In genomic region chr2:127204932-127205331, GRCm38 (mm10) we compare ENCODE assay signal across 7 mouse cellular contexts. TPM values are rescaled to one million over a fixed set of nuclear protein-coding genes. Genes with fewer than 3 reads are reported as not detected.
A peak's percentile ranks its signal among the peaks of the same experiment; 100 is the strongest.
DNase-seq lines count a peak whose midpoint lies in the region; ATAC-seq and TF ChIP-seq lines count a peak whose summit lies in the region.

No protein-coding gene starts in this region.

- no peak overlapping the region for H3K4me3 ChIP-seq in midbrain, embryonic 14.5 days (replicated peaks; ENCODE audit: low read depth, low read length)
- no peak overlapping the region for H3K4me3 ChIP-seq in midbrain, embryonic 13.5 days (replicated peaks)
- no peak overlapping the region for H3K4me3 ChIP-seq in liver, postnatal 0 days (ENCODE audit: low read depth, low read length)

- H3K9me3 ChIP-seq in midbrain, embryonic 14.5 days (ENCODE audit: control insufficient read depth, low read length) = no peaks in the 10 kb centered on the region
- no peaks in the 10 kb centered on the region for H3K9me3 ChIP-seq in midbrain, embryonic 13.5 days
- H3K9me3 ChIP-seq in liver, postnatal 0 days (ENCODE audit: low read length) = no peaks in the 10 kb centered on the region

- H3K27me3 ChIP-seq in midbrain, embryonic 14.5 days (ENCODE audit: control insufficient read depth, insufficient read depth, low read length) = no peaks in the 10 kb centered on the region
- H3K27me3 ChIP-seq in midbrain, embryonic 13.5 days = no peaks in the 10 kb centered on the region
- no peaks in the 10 kb centered on the region for H3K27me3 ChIP-seq in liver, postnatal 0 days (ENCODE audit: insufficient read depth, low read length)

- H3K4me1 ChIP-seq in midbrain, embryonic 14.5 days (ENCODE audit: control insufficient read depth, insufficient read depth, low read length) = peaks cover 9% of the 10 kb centered on the region
- H3K4me1 ChIP-seq in midbrain, embryonic 13.5 days (replicated peaks) = peaks cover 20% of the 10 kb centered on the region
- H3K4me1 ChIP-seq in liver, postnatal 0 days (ENCODE audit: insufficient read depth) = peaks cover 9% of the 10 kb centered on the region

- ATAC-seq in midbrain, embryonic 14.5 days (ENCODE audit: low FRiP score, low TSS enrichment) = no peak
- ATAC-seq in midbrain, embryonic 13.5 days = no peak
- no peak for ATAC-seq in liver, postnatal 0 days

- H3K4me2 ChIP-seq in midbrain, embryonic 14.5 days (ENCODE audit: low read length) = no peak overlapping the region
- no peak overlapping the region for H3K4me2 ChIP-seq in midbrain, embryonic 13.5 days (replicated peaks)
- no peak overlapping the region for H3K4me2 ChIP-seq in liver, postnatal 0 days (ENCODE audit: low read depth, low read length)

- no peak overlapping the region for H3K9ac ChIP-seq in midbrain, embryonic 14.5 days (replicated peaks; ENCODE audit: low read length)
- no peak overlapping the region for H3K9ac ChIP-seq in midbrain, embryonic 13.5 days (replicated peaks)
- H3K9ac ChIP-seq in liver, postnatal 0 days (replicated peaks) = no peak overlapping the region

- peaks cover 2% of the 10 kb centered on the region; the same call in 1 of the 2 replicates for H3K36me3 ChIP-seq in midbrain, embryonic 14.5 days (ENCODE audit: control insufficient read depth, insufficient read depth, low read length)
- peaks cover 20% of the 10 kb centered on the region; the same call in 1 of the 2 replicates for H3K36me3 ChIP-seq in midbrain, embryonic 13.5 days
- H3K36me3 ChIP-seq in liver, postnatal 0 days (replicated peaks; ENCODE audit: insufficient read depth, low read length) = peaks cover 4% of the 10 kb centered on the region; the same call in 1 of the 2 replicates

- no peak overlapping the region for H3K27ac ChIP-seq in midbrain, embryonic 14.5 days (replicated peaks; ENCODE audit: low read depth, low read length)
- H3K27ac ChIP-seq in midbrain, embryonic 13.5 days = no peak overlapping the region
- H3K27ac ChIP-seq in liver, postnatal 0 days (ENCODE audit: low read depth) = no peak overlapping the region

- TF ChIP-seq CTCF in liver, postnatal 0 days (IDR thresholded peaks at IDR 0.05; ENCODE audit: low read depth) = peak; percentile 87

- peak; percentile 84 for DNase-seq in midbrain, embryonic 14.5 days
- DNase-seq in WW6 (ENCODE audit: low read depth, low spot score) = peak; percentile 18
- DNase-seq in cerebellum, postnatal 4 days (ENCODE audit: low spot score in 2 of 2) = peak; percentile 52 to 63
- DNase-seq in kidney, adult 8-10 months = peak; percentile 27 to 62
- DNase-seq in liver, postnatal 0 days = peak; percentile 70
- DNase-seq in right cerebral cortex, postnatal 4 days = peak; percentile 72

- 37% methylated on average over 3 of the region's 3 CpGs for WGBS in midbrain, embryonic 14.5 days
- 38% methylated on average over 3 of the region's 3 CpGs for WGBS in midbrain, embryonic 13.5 days
- 27% methylated on average over 3 of the region's 3 CpGs for WGBS in liver, postnatal 0 days (ENCODE audit: insufficient replicate concordance)

- no peak for TF ChIP-seq EP300 in liver, postnatal 0 days (IDR thresholded peaks at IDR 0.05; ENCODE audit: low read depth)

RNA-seq across cellular contexts. Expression of gene 1810024B03Rik, which starts 3.1 kb away (rescaled TPM):
- 1.2 and 1.3 TPM in 2 replicates for polyA plus RNA-seq in midbrain, embryonic 14.5 days (2014; fragmentation: Nextera tagmentation; extraction: Ambion mirVana)
- 1.7 and 1.8 TPM in 2 replicates for polyA plus RNA-seq in midbrain, embryonic 13.5 days (2015; fragmentation: Nextera tagmentation; extraction: Ambion mirVana)
- 1.1 and 1.2 TPM in 2 replicates for polyA plus RNA-seq in liver, postnatal 0 days (2015; fragmentation: Nextera tagmentation; extraction: Ambion mirVana)

RNA-seq across cellular contexts. Expression of gene Snrnp200, which starts 3.3 kb away (rescaled TPM):
- 59.6 and 75.8 TPM in 2 replicates for polyA plus RNA-seq in midbrain, embryonic 14.5 days (2014; fragmentation: Nextera tagmentation; extraction: Ambion mirVana)
- polyA plus RNA-seq in midbrain, embryonic 13.5 days (2015; fragmentation: Nextera tagmentation; extraction: Ambion mirVana) = 62.3 and 62.7 TPM in 2 replicates
- polyA plus RNA-seq in liver, postnatal 0 days (2015; fragmentation: Nextera tagmentation; extraction: Ambion mirVana) = 11.3 and 13.5 TPM in 2 replicates

RNA-seq across cellular contexts. Expression of gene Ciao1, which starts 42.7 kb away (rescaled TPM):
- 50.4 and 56.4 TPM in 2 replicates for polyA plus RNA-seq in midbrain, embryonic 14.5 days (2014; fragmentation: Nextera tagmentation; extraction: Ambion mirVana)
- polyA plus RNA-seq in midbrain, embryonic 13.5 days (2015; fragmentation: Nextera tagmentation; extraction: Ambion mirVana) = 64.0 and 68.4 TPM in 2 replicates
- 31.0 and 31.9 TPM in 2 replicates for polyA plus RNA-seq in liver, postnatal 0 days (2015; fragmentation: Nextera tagmentation; extraction: Ambion mirVana)

RNA-seq across cellular contexts. Expression of gene Tmem127, which starts 42.8 kb away (rescaled TPM):
- polyA plus RNA-seq in midbrain, embryonic 14.5 days (2014; fragmentation: Nextera tagmentation; extraction: Ambion mirVana) = 35.0 and 35.4 TPM in 2 replicates
- polyA plus RNA-seq in midbrain, embryonic 13.5 days (2015; fragmentation: Nextera tagmentation; extraction: Ambion mirVana) = 43.9 and 44.6 TPM in 2 replicates
- 10.0 and 11.4 TPM in 2 replicates for polyA plus RNA-seq in liver, postnatal 0 days (2015; fragmentation: Nextera tagmentation; extraction: Ambion mirVana)

Comparison
In these comparisons a context has a peak if more than half of its experiments do, and no peak if none do; other contexts are left out.
1. DNase-seq: peak in every context shown above with its lines; median percentile 84 in midbrain, embryonic 14.5 days; 72 in right cerebral cortex, postnatal 4 days; 70 in liver, postnatal 0 days; 58 in cerebellum, postnatal 4 days; 44 in kidney, adult 8-10 months; 18 in WW6.